Mouse (Mus musculus) kidney, postnatal 4 days (tissue): ENCODE data around the gene Pdp2.
"Not testable (repeated sequence)": the region's sequence is repeated elsewhere in the genome, so short reads cannot be mapped to it uniquely, and the experiment has no call there.

Source experiments
- DNase-seq, 2 experiments: peaks; one replicate each; pipeline ENCODE4 v3.0.0; 2021; ENCODE audit warnings: mixed read lengths in 2 of 2

The Pdp2 gene

GRCm38 (mm10) chr8:104591133-104591834, at the start of gene Pdp2:
Gene Pdp2 (plus strand): TSS chr8:104591451.
- peak; percentile 88 to 91 for DNase-seq

- DNase-seq: no peak
Observed at GRCm38 (mm10) chr8:104541515-104541880, 49.8 kb upstream of the Pdp2 start.

- no peak for DNase-seq
Observed at GRCm38 (mm10) chr8:104542160-104542559, 49.1 kb upstream of the Pdp2 start.

GRCm38 (mm10) chr8:104543440-104544045, 47.7 kb upstream of the Pdp2 start:
- DNase-seq: no peak

GRCm38 (mm10) chr8:104555191-104555590, 36.1 kb upstream of the Pdp2 start:
- DNase-seq: no peak

- DNase-seq: no peak
Observed at GRCm38 (mm10) chr8:104557226-104557625, 34.0 kb upstream of the Pdp2 start.

- no peak for DNase-seq
Observed at GRCm38 (mm10) chr8:104560731-104561130, 30.5 kb upstream of the Pdp2 start.

GRCm38 (mm10) chr8:104564633-104565456, 26.4 kb upstream of the Pdp2 start:
- peak; percentile 92 to 93 for DNase-seq

- DNase-seq: no peak
Observed at GRCm38 (mm10) chr8:104565457-104565798, 25.8 kb upstream of the Pdp2 start.

GRCm38 (mm10) chr8:104569559-104569958, 21.7 kb upstream of the Pdp2 start:
- DNase-seq: peak; percentile 63 to 68

- DNase-seq: peak; percentile 92
Observed at GRCm38 (mm10) chr8:104570436-104571343, 20.6 kb upstream of the Pdp2 start.

GRCm38 (mm10) chr8:104576820-104577219, 14.4 kb upstream of the Pdp2 start:
- DNase-seq: no peak

- DNase-seq: not testable (repeated sequence)
Observed at GRCm38 (mm10) chr8:104577606-104578005, 13.6 kb upstream of the Pdp2 start.

GRCm38 (mm10) chr8:104584522-104584921, 6.7 kb upstream of the Pdp2 start:
- DNase-seq: no peak

GRCm38 (mm10) chr8:104590284-104590683, 967 bp upstream of the Pdp2 start:
- DNase-seq: no peak

GRCm38 (mm10) chr8:104591856-104592255, 605 bp downstream of the Pdp2 start:
- no peak for DNase-seq

GRCm38 (mm10) chr8:104592566-104592965, 1.3 kb downstream of the Pdp2 start:
- no peak for DNase-seq

- DNase-seq: no peak
Observed at GRCm38 (mm10) chr8:104593536-104594325, 2.5 kb downstream of the Pdp2 start.

- no peak for DNase-seq
Observed at GRCm38 (mm10) chr8:104594611-104595362, 3.5 kb downstream of the Pdp2 start.

- peak in 1 of 2 experiments; percentile 38 for DNase-seq
Observed at GRCm38 (mm10) chr8:104595773-104596536, 4.7 kb downstream of the Pdp2 start.
